Comparison of ENCODE assay signal across 9 mouse cellular contexts in genomic region chr9:67265513-67265912, GRCm38 (mm10).
DNase-seq lines count a peak whose midpoint lies in the region; ATAC-seq and TF ChIP-seq lines count a peak whose summit lies in the region.
"Had no signal": no experiment of that assay in that cellular context is flagged by ENCODE, and none has a peak within 500 bp of the region (broad histone marks: within the 10 kb centered on the region; RNA-seq: fewer than 3 reads in every experiment).

No protein-coding gene starts in this region.

- H3K27me3 ChIP-seq in hindbrain, embryonic 12.5 days, result no peaks in the 10 kb centered on the region
- no peaks in the 10 kb centered on the region for H3K27me3 ChIP-seq in hindbrain, embryonic 14.5 days (ENCODE audit: control insufficient read depth, insufficient read depth, low read length)
- no peaks in the 10 kb centered on the region for H3K27me3 ChIP-seq in embryonic facial prominence, embryonic 10.5 days (replicated peaks; ENCODE audit: low read depth, poor library complexity, severe bottlenecking)
- no peaks in the 10 kb centered on the region for H3K27me3 ChIP-seq in limb, embryonic 13.5 days
- no peaks in the 10 kb centered on the region for H3K27me3 ChIP-seq in liver, postnatal 0 days (ENCODE audit: insufficient read depth, low read length)

- H3K27ac ChIP-seq in hindbrain, embryonic 12.5 days, result peak overlapping the region; percentile 18; the same call in 1 of the 2 replicates
- no peak overlapping the region for H3K27ac ChIP-seq in hindbrain, embryonic 14.5 days
- H3K27ac ChIP-seq in embryonic facial prominence, embryonic 10.5 days (replicated peaks), result peak overlapping the region; percentile 54
- peak overlapping the region; percentile 28 for H3K27ac ChIP-seq in limb, embryonic 13.5 days
- no peak overlapping the region for H3K27ac ChIP-seq in liver, postnatal 0 days (ENCODE audit: low read depth)

- peaks cover 12% of the 10 kb centered on the region for H3K4me1 ChIP-seq in hindbrain, embryonic 12.5 days
- peaks cover 7% of the 10 kb centered on the region; the same call in 1 of the 2 replicates for H3K4me1 ChIP-seq in hindbrain, embryonic 14.5 days (replicated peaks; ENCODE audit: control insufficient read depth, insufficient read depth, low read length)
- peaks cover 43% of the 10 kb centered on the region for H3K4me1 ChIP-seq in embryonic facial prominence, embryonic 10.5 days
- H3K4me1 ChIP-seq in limb, embryonic 13.5 days, result peaks cover 82% of the 10 kb centered on the region
- no peaks in the 10 kb centered on the region for H3K4me1 ChIP-seq in liver, postnatal 0 days (ENCODE audit: insufficient read depth)

- WGBS in hindbrain, embryonic 12.5 days, result 84% methylated on average over 11 of the region's 11 CpGs
- 80% methylated on average over 11 of the region's 11 CpGs for WGBS in hindbrain, embryonic 14.5 days
- 49% methylated on average over 11 of the region's 11 CpGs for WGBS in embryonic facial prominence, embryonic 10.5 days
- 81% methylated on average over 11 of the region's 11 CpGs for WGBS in limb, embryonic 13.5 days
- WGBS in liver, postnatal 0 days (ENCODE audit: insufficient replicate concordance), result 76% methylated on average over 11 of the region's 11 CpGs

- DNase-seq in hindbrain, embryonic 14.5 days (ENCODE audit: low spot score), result no peak
- no peak for DNase-seq in embryonic facial prominence, embryonic 10.5 days (ENCODE audit: low spot score)
- DNase-seq in frontal cortex, postnatal 36 days (ENCODE audit: low spot score in 2 of 2), result peak; percentile 22 to 28
- DNase-seq in liver, postnatal 0 days, result no peak
- DNase-seq in B cell, adult 2 months, result no peak
- DNase-seq in thymus, postnatal 25 days, result no peak

- no peak for TF ChIP-seq EP300 in liver, postnatal 0 days (IDR thresholded peaks at IDR 0.05; ENCODE audit: low read depth)

- H3K4me2 ChIP-seq in hindbrain, embryonic 12.5 days (replicated peaks), result no peak overlapping the region
- H3K4me2 ChIP-seq in hindbrain, embryonic 14.5 days (replicated peaks), result no peak overlapping the region
- H3K4me2 ChIP-seq in limb, embryonic 13.5 days (replicated peaks), result 0 out of 2 replicates have a peak overlapping the region, but pooled peaks have one; percentile 14
- no peak overlapping the region for H3K4me2 ChIP-seq in liver, postnatal 0 days (ENCODE audit: low read depth, low read length)

- ATAC-seq in hindbrain, embryonic 12.5 days (ENCODE audit: low FRiP score), result no peak
- no peak for ATAC-seq in hindbrain, embryonic 14.5 days (ENCODE audit: low FRiP score)
- no peak for ATAC-seq in limb, embryonic 13.5 days (ENCODE audit: low FRiP score, low read depth)
- ATAC-seq in liver, postnatal 0 days, result no peak

- H3K9me3 ChIP-seq in hindbrain, embryonic 12.5 days (replicated peaks), result no peaks in the 10 kb centered on the region
- no peaks in the 10 kb centered on the region for H3K9me3 ChIP-seq in hindbrain, embryonic 14.5 days (ENCODE audit: control insufficient read depth, low read length)
- no peaks in the 10 kb centered on the region for H3K9me3 ChIP-seq in embryonic facial prominence, embryonic 10.5 days
- no peaks in the 10 kb centered on the region for H3K9me3 ChIP-seq in limb, embryonic 13.5 days
- H3K9me3 ChIP-seq in liver, postnatal 0 days (ENCODE audit: low read length), result no peaks in the 10 kb centered on the region
- H3K9me3 ChIP-seq: G1E had no signal

- H3K9ac ChIP-seq in hindbrain, embryonic 12.5 days, result no peak overlapping the region
- no peak overlapping the region for H3K9ac ChIP-seq in hindbrain, embryonic 14.5 days
- 0 out of 2 replicates have a peak overlapping the region, but pooled peaks have one; percentile 25 for H3K9ac ChIP-seq in limb, embryonic 13.5 days
- H3K9ac ChIP-seq in liver, postnatal 0 days (replicated peaks), result no peak overlapping the region

- no peaks in the 10 kb centered on the region for H3K36me3 ChIP-seq in hindbrain, embryonic 12.5 days
- H3K36me3 ChIP-seq in hindbrain, embryonic 14.5 days (replicated peaks; ENCODE audit: control insufficient read depth, insufficient read depth), result no peaks in the 10 kb centered on the region
- peaks cover 12% of the 10 kb centered on the region; the same call in 1 of the 2 replicates for H3K36me3 ChIP-seq in embryonic facial prominence, embryonic 10.5 days (replicated peaks)
- H3K36me3 ChIP-seq in limb, embryonic 13.5 days, result no peaks in the 10 kb centered on the region
- H3K36me3 ChIP-seq in liver, postnatal 0 days (replicated peaks; ENCODE audit: insufficient read depth, low read length), result no peaks in the 10 kb centered on the region
- H3K36me3 ChIP-seq: G1E had no signal

- no peak overlapping the region for H3K4me3 ChIP-seq in hindbrain, embryonic 12.5 days
- no peak overlapping the region for H3K4me3 ChIP-seq in hindbrain, embryonic 14.5 days (replicated peaks; ENCODE audit: low read length)
- no peak overlapping the region for H3K4me3 ChIP-seq in embryonic facial prominence, embryonic 10.5 days
- H3K4me3 ChIP-seq in limb, embryonic 13.5 days, result no peak overlapping the region
- no peak overlapping the region for H3K4me3 ChIP-seq in liver, postnatal 0 days (ENCODE audit: low read depth, low read length)

- TF ChIP-seq CTCF in liver, postnatal 0 days (IDR thresholded peaks at IDR 0.05; ENCODE audit: low read depth), result no peak

Comparison
In these comparisons a context has a peak if more than half of its experiments do, and no peak if none do; other contexts are left out.
1. H3K27ac ChIP-seq: peak in hindbrain, embryonic 12.5 days (single experiment), embryonic facial prominence, embryonic 10.5 days (single experiment) and limb, embryonic 13.5 days (single experiment); none in hindbrain, embryonic 14.5 days (single experiment) and liver, postnatal 0 days (single experiment).
2. DNase-seq: peak in frontal cortex, postnatal 36 days (2 of 2); none in hindbrain, embryonic 14.5 days (single experiment), embryonic facial prominence, embryonic 10.5 days (single experiment), liver, postnatal 0 days (single experiment), B cell, adult 2 months (0 of 2) and thymus, postnatal 25 days (single experiment).